In genomic region chr6:105483388-105483787, GRCm38 (mm10) we compare ENCODE assay signal across 11 mouse cellular contexts.
"Had no signal": no experiment of that assay in that cellular context is flagged by ENCODE, and none has a peak within 500 bp of the region (broad histone marks: within the 10 kb centered on the region; RNA-seq: fewer than 3 reads in every experiment).

No protein-coding gene starts in this region.

- H3K4me2 ChIP-seq: liver, embryonic 11.5 days; liver, embryonic 15.5 days; midbrain, embryonic 13.5 days had no signal

- ATAC-seq: lung, postnatal 0 days; midbrain, embryonic 13.5 days had no signal

- H3K9ac ChIP-seq: liver, embryonic 15.5 days; midbrain, embryonic 13.5 days had no signal

- H3K36me3 ChIP-seq: limb, embryonic 10.5 days; liver, embryonic 15.5 days; midbrain, embryonic 13.5 days had no signal

- H3K4me1 ChIP-seq: limb, embryonic 10.5 days; liver, embryonic 15.5 days; midbrain, embryonic 13.5 days had no signal

- DNase-seq: kidney, adult 18-20 months; kidney, postnatal 14 days; layer of hippocampus, postnatal 36 days; lung, adult 2 months; lung, postnatal 36 days; thymus, postnatal 14 days had no signal

- H3K9me3 ChIP-seq: limb, embryonic 10.5 days; liver, embryonic 15.5 days; midbrain, embryonic 13.5 days had no signal

- H3K27me3 ChIP-seq: liver, embryonic 15.5 days; midbrain, embryonic 13.5 days had no signal

- H3K4me3 ChIP-seq: limb, embryonic 10.5 days; liver, embryonic 15.5 days; midbrain, embryonic 13.5 days had no signal

- H3K27ac ChIP-seq: limb, embryonic 10.5 days; liver, embryonic 15.5 days; midbrain, embryonic 13.5 days had no signal
